Mouse (Mus musculus): Measurements from ENCODE around the gene Phlpp2. TPM values are rescaled to one million over a fixed set of nuclear protein-coding genes. Genes with fewer than 3 reads are reported as not detected.

The Phlpp2 gene
- polyA plus RNA-seq, 1 experiment from 2014 or later = 2.6 TPM

GRCm38 (mm10) chr8:109979339-109979738 is 111.0 kb downstream of the Phlpp2 start:
- WGBS = 71% methylated on average over 6 of the region's 6 CpGs
- Histone ChIP-seq H3K4me2 (no peak overlapping the region), H3K9ac (no peak overlapping the region), H3K4me3 (no peak overlapping the region), H3K27me3 (no peaks in the 10 kb centered on the region), H3K4me1 (no peaks in the 10 kb centered on the region), H3K9me3 (no peaks in the 10 kb centered on the region), H3K27ac (no peak overlapping the region), H3K36me3 (no peaks in the 10 kb centered on the region)
- ATAC-seq (ENCODE audit: insufficient number of reproducible peaks, low FRiP score, low TSS enrichment, low read depth) = no peak

- 0 out of 2 replicates have a peak, but pooled peaks cover 7% of the 10 kb centered on the region for H3K4me1 ChIP-seq
- H3K4me2 ChIP-seq = no peak overlapping the region
- H3K36me3 ChIP-seq = no peaks in the 10 kb centered on the region
- no peak overlapping the region for H3K27ac ChIP-seq
- H3K9me3 ChIP-seq = no peaks in the 10 kb centered on the region
- WGBS = 71% methylated on average over 15 of the region's 15 CpGs
- H3K4me3 ChIP-seq = no peak overlapping the region
- no peaks in the 10 kb centered on the region for H3K27me3 ChIP-seq
- ATAC-seq (ENCODE audit: insufficient number of reproducible peaks, low FRiP score, low TSS enrichment, low read depth) = no peak
- H3K9ac ChIP-seq = no peak overlapping the region
Observed at GRCm38 (mm10) chr8:109982386-109983105, 114.2 kb downstream of the Phlpp2 start.

GRCm38 (mm10) chr8:109983944-109984343 is 115.6 kb downstream of the Phlpp2 start:
- Histone ChIP-seq H3K9me3 (no peaks in the 10 kb centered on the region), H3K9ac (no peak overlapping the region), H3K4me1 (0 out of 2 replicates have a peak, but pooled peaks cover 7% of the 10 kb centered on the region), H3K4me2 (no peak overlapping the region), H3K27ac (no peak overlapping the region), H3K27me3 (no peaks in the 10 kb centered on the region), H3K36me3 (no peaks in the 10 kb centered on the region), H3K4me3 (no peak overlapping the region)
- ATAC-seq (ENCODE audit: insufficient number of reproducible peaks, low FRiP score, low TSS enrichment, low read depth) = no peak
- WGBS = 37% methylated on average over 5 of the region's 5 CpGs

GRCm38 (mm10) chr8:109986384-109986783 is 118.0 kb downstream of the Phlpp2 start:
- 0 out of 2 replicates have a peak, but pooled peaks cover 7% of the 10 kb centered on the region for H3K4me1 ChIP-seq
- no peak overlapping the region for H3K9ac ChIP-seq
- no peak overlapping the region for H3K27ac ChIP-seq
- no peak overlapping the region for H3K4me2 ChIP-seq
- WGBS = 45% methylated on average over 7 of the region's 7 CpGs
- no peaks in the 10 kb centered on the region for H3K36me3 ChIP-seq
- no peak overlapping the region for H3K4me3 ChIP-seq
- no peaks in the 10 kb centered on the region for H3K27me3 ChIP-seq
- H3K9me3 ChIP-seq = no peaks in the 10 kb centered on the region
- ATAC-seq (ENCODE audit: insufficient number of reproducible peaks, low FRiP score, low TSS enrichment, low read depth) = no peak

GRCm38 (mm10) chr8:109987776-109988175 is 119.4 kb downstream of the Phlpp2 start:
- Histone ChIP-seq H3K9ac (no peak overlapping the region), H3K4me2 (no peak overlapping the region), H3K9me3 (no peaks in the 10 kb centered on the region), H3K4me1 (0 out of 2 replicates have a peak, but pooled peaks cover 7% of the 10 kb centered on the region), H3K27me3 (no peaks in the 10 kb centered on the region), H3K36me3 (no peaks in the 10 kb centered on the region), H3K27ac (no peak overlapping the region), H3K4me3 (no peak overlapping the region)
- WGBS = 79% methylated on average over 7 of the region's 7 CpGs
- ATAC-seq (ENCODE audit: insufficient number of reproducible peaks, low FRiP score, low TSS enrichment, low read depth) = no peak

- Histone ChIP-seq H3K4me2 (no peak overlapping the region), H3K4me3 (no peak overlapping the region), H3K36me3 (no peaks in the 10 kb centered on the region), H3K4me1 (0 out of 2 replicates have a peak, but pooled peaks cover 7% of the 10 kb centered on the region), H3K9me3 (no peaks in the 10 kb centered on the region), H3K27me3 (no peaks in the 10 kb centered on the region), H3K27ac (no peak overlapping the region), H3K9ac (no peak overlapping the region)
- no peak for ATAC-seq (ENCODE audit: insufficient number of reproducible peaks, low FRiP score, low TSS enrichment, low read depth)
- WGBS = 87% methylated on average over 8 of the region's 8 CpGs
Observed at GRCm38 (mm10) chr8:109989151-109989550, 120.8 kb downstream of the Phlpp2 start.

GRCm38 (mm10) chr8:109990224-109990623 is 121.9 kb downstream of the Phlpp2 start, which contains the start of gene Tat:
Tat (plus strand) TSS chr8:109990437.
- WGBS = 79% methylated on average over 8 of the region's 8 CpGs
- H3K27ac ChIP-seq = no peak within 1 kb of the TSS
- H3K9ac ChIP-seq = no peak within 1 kb of the TSS
- H3K4me3 ChIP-seq = no peak within 1 kb of the TSS
- H3K9me3 ChIP-seq = no peaks in the 10 kb centered on the region
- H3K4me2 ChIP-seq = no peak within 1 kb of the TSS
- no peaks in the 10 kb centered on the region for H3K27me3 ChIP-seq
- ATAC-seq (ENCODE audit: insufficient number of reproducible peaks, low FRiP score, low TSS enrichment, low read depth) = no peak
- H3K36me3 ChIP-seq = no peaks in the 10 kb centered on the region
- H3K4me1 ChIP-seq = 0 out of 2 replicates have a peak, but pooled peaks cover 3% of the 10 kb centered on the region

- no peak overlapping the region for H3K27ac ChIP-seq
- H3K9ac ChIP-seq = no peak overlapping the region
- no peak overlapping the region for H3K4me3 ChIP-seq
- 77% methylated on average over 5 of the region's 5 CpGs for WGBS
- H3K36me3 ChIP-seq = no peaks in the 10 kb centered on the region
- no peaks in the 10 kb centered on the region for H3K4me1 ChIP-seq
- no peaks in the 10 kb centered on the region for H3K9me3 ChIP-seq
- H3K4me2 ChIP-seq = no peak overlapping the region
- H3K27me3 ChIP-seq = no peaks in the 10 kb centered on the region
- no peak for ATAC-seq (ENCODE audit: insufficient number of reproducible peaks, low FRiP score, low TSS enrichment, low read depth)
Observed at GRCm38 (mm10) chr8:109992166-109992565, 123.8 kb downstream of the Phlpp2 start.

GRCm38 (mm10) chr8:109992951-109993350 is 124.6 kb downstream of the Phlpp2 start:
- H3K4me2 ChIP-seq = no peak overlapping the region
- no peaks in the 10 kb centered on the region for H3K27me3 ChIP-seq
- no peak for ATAC-seq (ENCODE audit: insufficient number of reproducible peaks, low FRiP score, low TSS enrichment, low read depth)
- H3K4me3 ChIP-seq = no peak overlapping the region
- no peak overlapping the region for H3K9ac ChIP-seq
- H3K9me3 ChIP-seq = no peaks in the 10 kb centered on the region
- no peaks in the 10 kb centered on the region for H3K4me1 ChIP-seq
- no peak overlapping the region for H3K27ac ChIP-seq
- 76% methylated on average over 1 of the region's 1 CpGs for WGBS
- H3K36me3 ChIP-seq = no peaks in the 10 kb centered on the region

Other genes starting within 250 kb of the Phlpp2 start
- 145 and 153 TPM in 2 replicates for gene Ist1, start 175.3 kb upstream of the Phlpp2 start, polyA plus RNA-seq (2015; fragmentation: Nextera tagmentation; extraction: Ambion mirVana)
- gene Zfp821, start 163.0 kb upstream of the Phlpp2 start, polyA plus RNA-seq (2015; fragmentation: Nextera tagmentation; extraction: Ambion mirVana) = 20.9 and 23.7 TPM in 2 replicates
- 6.4 and 7.6 TPM in 2 replicates for gene Atxn1l, start 130.8 kb upstream of the Phlpp2 start, polyA plus RNA-seq (2015; fragmentation: Nextera tagmentation; extraction: Ambion mirVana)
- 33.0 and 38.1 TPM in 2 replicates for gene Ap1g1, start 90.0 kb upstream of the Phlpp2 start, polyA plus RNA-seq (2015; fragmentation: Nextera tagmentation; extraction: Ambion mirVana)
- gene Marveld3, start 93.7 kb downstream of the Phlpp2 start, polyA plus RNA-seq (2015; fragmentation: Nextera tagmentation; extraction: Ambion mirVana) = 4.0 and 5.8 TPM in 2 replicates
- not detected in 2 replicates for gene Tat, start 121.9 kb downstream of the Phlpp2 start, polyA plus RNA-seq (2015; fragmentation: Nextera tagmentation; extraction: Ambion mirVana)
- gene Chst4, start 171.2 kb downstream of the Phlpp2 start, polyA plus RNA-seq (2015; fragmentation: Nextera tagmentation; extraction: Ambion mirVana) = not detected in 2 replicates
- 8.1 and 8.4 TPM in 2 replicates for gene Zfp612, start 211.2 kb downstream of the Phlpp2 start, polyA plus RNA-seq (2015; fragmentation: Nextera tagmentation; extraction: Ambion mirVana)
- not detected in 2 replicates for gene Gm21964, start 232.7 kb downstream of the Phlpp2 start, polyA plus RNA-seq (2015; fragmentation: Nextera tagmentation; extraction: Ambion mirVana)
- gene Gm17720, start 234.2 kb downstream of the Phlpp2 start, polyA plus RNA-seq (2015; fragmentation: Nextera tagmentation; extraction: Ambion mirVana) = not detected in 2 replicates

All from limb, embryonic 15.5 days (tissue).